Mouse (Mus musculus) embryonic facial prominence, embryonic 12.5 days (tissue): ENCODE measurements around the gene Rpl13. TPM values are rescaled to one million over a fixed set of nuclear protein-coding genes. Genes with fewer than 3 reads are reported as not detected.
A peak's percentile ranks its signal among the peaks of the same experiment; 100 is the strongest.
"Not testable (repeated sequence)": the region's sequence is repeated elsewhere in the genome, so short reads cannot be mapped to it uniquely, and the experiment has no call there.

ENCODE experiments used
- ATAC-seq: fragments of 200-750 bp; cut with Nextera tagmentation; 2 replicates; pipeline ENCODE4 v1.8.0; 2017; ENCODE audit not compliant: insufficient number of reproducible peaks, insufficient read depth, low FRiP score, low TSS enrichment
- H3K27ac ChIP-seq: fragments of 300-500 bp; sonication (generic); 2 replicates; pipeline ENCODE4 v1.5.1; 2016; ENCODE audit warnings: mild to moderate bottlenecking
- H3K27me3 ChIP-seq: fragments of 300-500 bp; sonication (generic); 2 replicates; pipeline ENCODE4 v1.6.1; 2016; ENCODE audit warnings: mild to moderate bottlenecking, moderate library complexity
- H3K36me3 ChIP-seq: fragments of 300-500 bp; sonication (generic); 2 replicates; pipeline ENCODE4 v1.6.1; 2016; ENCODE audit warnings: mild to moderate bottlenecking
- H3K4me1 ChIP-seq: fragments of 300-500 bp; sonication (generic); 2 replicates; pipeline ENCODE4 v1.6.1; 2016
- H3K4me2 ChIP-seq: fragments of 300-500 bp; sonication (generic); replicated peaks from 2 replicates; pipeline ENCODE4 v1.6.1; 2016; ENCODE audit warnings: mild to moderate bottlenecking, moderate library complexity
- H3K4me3 ChIP-seq: fragments of 300-500 bp; sonication (generic); 2 replicates; pipeline ENCODE4 v1.5.1; 2016; ENCODE audit warnings: mild to moderate bottlenecking
- H3K9ac ChIP-seq: fragments of 300-500 bp; sonication (generic); 2 replicates; pipeline ENCODE4 v1.6.1; 2016; ENCODE audit warnings: mild to moderate bottlenecking, moderate library complexity
- H3K9me3 ChIP-seq: fragments of 300-500 bp; sonication (generic); 2 replicates; pipeline ENCODE4 v1.6.1; 2016; ENCODE audit warnings: mild to moderate bottlenecking, moderate library complexity
- WGBS: fragments of 180-500 bp; shearing (Covaris S2); methylation state at CpG from one replicate; pipeline ENCODE4 v1.1.7; 2016; 5-methylcytosine and 5-hydroxymethylcytosine counted together
- polyA plus RNA-seq: library from polyadenylated mRNA; unstranded; fragments of >200 nt; fragmentation: Nextera tagmentation; extraction: Ambion mirVana; gene quantifications from 2 replicates; pipeline ENCODE4 v1.2.1, GENCODE M21; 2016

The Rpl13 gene
- polyA plus RNA-seq, 1 experiment from 2014 or later: 1,462 TPM

DNA sequence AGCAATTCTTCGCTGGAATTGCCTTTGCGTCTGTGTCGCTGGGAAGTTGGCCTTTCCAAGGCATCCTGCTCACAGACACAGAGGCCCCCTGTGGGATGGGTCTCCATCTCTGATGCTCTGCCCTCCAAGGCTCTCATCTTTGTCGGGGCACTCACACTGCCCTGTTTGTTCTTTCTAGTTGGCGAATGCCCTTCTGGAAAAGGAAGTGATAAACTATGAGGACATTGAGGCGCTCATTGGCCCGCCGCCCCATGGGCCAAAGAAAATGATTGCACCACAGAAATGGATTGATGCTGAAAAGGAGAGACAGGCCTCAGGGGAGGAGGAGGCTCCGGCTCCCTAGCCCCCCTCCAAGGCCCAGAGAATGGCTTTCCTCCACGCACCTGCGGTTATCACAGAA is 4.9 kb upstream of the Rpl13 start:
- Histone ChIP-seq H3K4me1 (no peaks in the 10 kb centered on the region), H3K4me3 (no peak overlapping the region), H3K9ac (no peak overlapping the region), H3K27me3 (no peaks in the 10 kb centered on the region), H3K27ac (no peak overlapping the region), H3K4me2 (no peak overlapping the region), H3K9me3 (no peaks in the 10 kb centered on the region), H3K36me3 (peaks cover 45% of the 10 kb centered on the region)
- no peak for ATAC-seq
- WGBS: 87% methylated on average over 11 of the region's 11 CpGs

DNA sequence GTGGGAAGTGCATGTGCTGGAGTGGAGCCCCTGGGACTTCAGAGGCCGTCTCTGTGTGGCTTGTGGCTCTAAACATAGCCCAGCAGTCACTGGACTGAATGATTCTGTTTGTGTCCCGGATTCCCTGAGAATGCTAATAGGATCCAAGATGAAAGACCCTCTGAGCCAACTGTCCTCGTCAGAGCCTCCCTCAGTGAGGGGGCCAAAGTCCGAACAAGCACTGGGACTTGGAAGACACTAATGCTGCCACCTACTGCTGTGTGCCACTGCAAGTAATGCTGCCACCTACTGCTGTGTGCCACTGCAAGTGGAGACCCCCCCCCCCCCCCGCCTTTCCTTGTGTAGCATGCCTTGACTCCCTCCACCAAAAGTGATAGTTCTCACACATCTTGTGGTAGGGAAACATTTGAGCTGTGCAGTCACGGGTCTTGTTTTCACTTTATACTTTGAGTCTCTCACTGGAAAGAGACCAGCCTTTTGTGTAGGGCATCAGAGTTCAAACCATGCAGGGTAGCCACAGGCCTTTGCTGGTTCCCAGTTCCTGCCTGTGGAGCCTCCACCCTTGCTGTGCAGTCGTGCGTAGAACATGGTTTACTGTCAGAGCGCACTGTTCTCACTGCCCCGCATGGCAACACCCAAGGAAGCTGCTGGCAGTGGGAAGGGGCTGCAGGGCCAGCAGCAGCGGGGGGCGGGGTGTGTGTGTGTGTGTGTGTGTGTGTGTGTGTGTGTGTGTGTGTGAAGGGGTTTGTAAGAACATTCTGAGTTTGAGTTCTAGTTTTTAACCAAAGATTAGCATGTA is 4.2 kb upstream of the Rpl13 start:
- H3K4me3 ChIP-seq: no peak overlapping the region
- no peak overlapping the region for H3K9ac ChIP-seq
- H3K36me3 ChIP-seq: peaks cover 45% of the 10 kb centered on the region
- ATAC-seq: no peak
- H3K4me2 ChIP-seq: no peak overlapping the region
- H3K27ac ChIP-seq: no peak overlapping the region
- H3K9me3 ChIP-seq: no peaks in the 10 kb centered on the region
- no peaks in the 10 kb centered on the region for H3K4me1 ChIP-seq
- no peaks in the 10 kb centered on the region for H3K27me3 ChIP-seq
- WGBS: 78% methylated on average over 12 of the region's 12 CpGs

DNA sequence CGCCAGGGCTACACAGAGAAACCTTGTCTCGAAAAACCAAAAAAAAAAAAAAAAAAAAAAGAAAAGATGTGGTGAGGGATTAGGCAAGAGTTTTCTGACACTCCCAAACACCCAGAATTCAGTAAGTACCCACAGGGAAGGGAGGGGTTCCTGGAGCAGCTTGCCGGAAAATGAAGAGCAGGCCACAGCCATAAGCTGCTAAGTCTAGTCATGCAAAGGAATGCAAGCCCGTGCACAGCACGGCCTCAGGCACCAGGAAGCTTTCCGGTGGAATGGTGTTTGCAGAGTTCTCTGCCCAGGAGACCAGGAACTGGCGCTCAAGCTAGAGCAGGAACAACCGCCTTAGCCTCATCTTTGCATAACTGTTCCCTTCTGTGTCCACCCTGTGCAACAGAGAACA is 1.9 kb upstream of the Rpl13 start:
- no peaks in the 10 kb centered on the region for H3K27me3 ChIP-seq
- no peak overlapping the region for H3K4me3 ChIP-seq
- WGBS: 20% methylated on average over 8 of the region's 8 CpGs
- H3K27ac ChIP-seq: peak overlapping the region; percentile 60; the same call in 1 of the 2 replicates
- no peak overlapping the region for H3K9ac ChIP-seq
- no peaks in the 10 kb centered on the region for H3K9me3 ChIP-seq
- H3K4me2 ChIP-seq: no peak overlapping the region
- H3K4me1 ChIP-seq: peaks cover 9% of the 10 kb centered on the region
- no peak for ATAC-seq
- H3K36me3 ChIP-seq: peaks cover 44% of the 10 kb centered on the region

DNA sequence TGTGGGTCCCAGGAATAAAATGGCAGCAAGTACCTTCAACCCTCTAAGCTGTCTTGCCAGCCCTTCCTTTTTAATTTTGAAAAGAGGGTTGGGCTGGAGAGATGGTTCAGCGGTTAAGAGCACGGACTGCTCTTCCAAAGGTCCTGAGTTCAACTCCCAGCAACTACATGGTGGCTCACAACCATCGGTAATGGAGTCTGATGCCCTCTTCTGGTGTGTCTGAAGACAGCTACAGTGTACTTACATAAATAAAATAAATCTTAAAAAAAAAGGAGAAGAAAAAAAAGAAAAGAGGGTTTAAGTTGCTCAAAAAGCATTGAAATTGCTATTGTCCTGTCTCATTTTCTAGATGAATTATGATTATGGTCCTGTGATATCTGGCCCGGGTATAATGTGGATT is 906 bp upstream of the Rpl13 start:
- Histone ChIP-seq H3K9ac (no peak overlapping the region), H3K36me3 (peaks cover 43% of the 10 kb centered on the region), H3K27ac (no peak overlapping the region), H3K4me2 (peak overlapping the region; percentile 84; the same call in 1 of the 2 replicates), H3K4me1 (peaks cover 9% of the 10 kb centered on the region), H3K9me3 (no peaks in the 10 kb centered on the region), H3K27me3 (no peaks in the 10 kb centered on the region), H3K4me3 (no peak overlapping the region)
- 81% methylated on average over 4 of the region's 4 CpGs for WGBS
- no peak for ATAC-seq

DNA sequence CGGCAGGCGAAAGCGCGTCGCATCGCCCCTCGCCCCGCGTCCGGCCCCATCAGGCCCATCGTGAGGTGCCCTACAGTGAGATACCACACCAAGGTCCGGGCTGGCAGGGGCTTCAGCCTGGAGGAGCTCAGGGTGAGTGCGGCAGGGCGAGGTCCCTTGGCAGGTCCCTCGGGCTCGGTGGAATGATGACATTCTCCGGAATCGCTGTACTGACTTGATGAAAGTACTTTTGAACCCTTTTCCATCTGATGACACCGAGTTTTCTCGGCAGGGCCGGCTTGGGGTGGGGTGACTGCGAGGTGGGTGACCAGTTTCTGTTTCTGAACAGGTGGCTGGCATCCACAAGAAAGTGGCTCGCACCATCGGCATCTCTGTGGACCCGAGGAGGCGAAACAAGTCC is 705 bp downstream of the Rpl13 start:
- peak overlapping the region; percentile 98 for H3K9ac ChIP-seq
- not testable (repeated sequence) for H3K4me1 ChIP-seq, H3K9me3 ChIP-seq, H3K27me3 ChIP-seq
- H3K36me3 ChIP-seq: peaks cover 32% of the 10 kb centered on the region
- peak; percentile 11; the same call in 1 of the 2 replicates for ATAC-seq
- peak overlapping the region; percentile 84 for H3K4me2 ChIP-seq
- peak overlapping the region; percentile 94 for H3K27ac ChIP-seq
- H3K4me3 ChIP-seq: peak overlapping the region; percentile 82
- 1% methylated on average over 25 of the region's 26 CpGs for WGBS

DNA sequence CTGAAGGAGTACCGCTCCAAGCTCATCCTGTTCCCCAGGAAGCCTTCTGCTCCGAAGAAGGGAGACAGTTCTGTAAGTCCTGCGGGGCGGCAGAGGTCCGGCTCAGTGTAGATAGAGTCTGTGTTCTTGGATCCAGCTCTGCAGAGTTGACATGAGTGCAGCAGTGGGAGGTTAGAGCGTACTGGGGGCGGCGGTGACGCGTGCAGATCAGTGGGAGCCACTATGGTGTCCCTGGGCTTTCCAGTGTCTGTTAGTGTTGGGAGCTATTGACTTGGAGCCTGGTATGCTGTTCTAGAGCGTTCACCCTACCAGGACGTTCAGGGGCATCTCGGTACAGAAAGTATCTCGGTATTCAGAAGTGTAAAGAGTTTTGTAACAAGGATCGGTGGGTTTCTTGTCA is 1.1 kb downstream of the Rpl13 start:
- 16% methylated on average over 15 of the region's 15 CpGs for WGBS
- Histone ChIP-seq H3K9ac (peak overlapping the region; percentile 98), H3K27me3 (no peaks in the 10 kb centered on the region), H3K36me3 (peaks cover 27% of the 10 kb centered on the region), H3K27ac (peak overlapping the region; percentile 94), H3K9me3 (no peaks in the 10 kb centered on the region), H3K4me1 (peaks cover 9% of the 10 kb centered on the region), H3K4me3 (peak overlapping the region; percentile 82), H3K4me2 (peak overlapping the region; percentile 84)
- ATAC-seq: no peak

DNA sequence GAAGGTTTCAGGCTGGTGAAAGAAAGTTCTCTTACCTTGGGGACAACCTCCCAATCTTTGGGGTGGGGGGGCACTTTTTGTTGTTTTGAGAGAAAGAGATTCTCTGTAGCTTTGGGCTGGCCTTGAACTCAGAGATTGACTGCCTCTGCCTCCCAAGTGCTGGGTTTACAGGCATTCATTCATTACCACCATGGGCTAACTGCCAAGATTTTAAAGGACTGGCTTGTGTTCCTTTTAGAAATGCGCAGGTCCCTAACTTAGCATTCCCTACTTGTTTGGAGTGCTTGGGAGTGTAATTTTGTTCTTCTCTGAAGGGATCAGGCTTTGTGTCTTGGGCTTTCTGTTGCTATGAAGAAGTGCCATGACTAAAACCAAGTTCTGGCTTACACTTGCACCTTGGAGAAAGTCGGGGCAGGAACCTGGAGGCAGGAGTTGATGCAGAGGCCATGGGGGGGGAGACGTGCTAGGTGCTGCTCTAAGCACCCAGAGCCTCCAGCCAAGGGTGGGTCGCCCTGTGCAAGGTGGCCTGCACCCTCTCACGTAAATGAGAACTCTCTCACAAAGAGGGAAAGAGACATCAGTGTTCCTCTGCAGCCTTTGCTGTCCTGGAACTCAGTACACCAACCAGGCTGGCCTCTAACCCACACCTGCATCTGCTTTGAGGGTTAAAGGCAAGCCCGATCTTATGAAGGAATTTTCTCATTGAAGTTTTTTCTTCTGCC is 2.1 kb downstream of the Rpl13 start:
- peak overlapping the region; percentile 98 for H3K9ac ChIP-seq

DNA sequence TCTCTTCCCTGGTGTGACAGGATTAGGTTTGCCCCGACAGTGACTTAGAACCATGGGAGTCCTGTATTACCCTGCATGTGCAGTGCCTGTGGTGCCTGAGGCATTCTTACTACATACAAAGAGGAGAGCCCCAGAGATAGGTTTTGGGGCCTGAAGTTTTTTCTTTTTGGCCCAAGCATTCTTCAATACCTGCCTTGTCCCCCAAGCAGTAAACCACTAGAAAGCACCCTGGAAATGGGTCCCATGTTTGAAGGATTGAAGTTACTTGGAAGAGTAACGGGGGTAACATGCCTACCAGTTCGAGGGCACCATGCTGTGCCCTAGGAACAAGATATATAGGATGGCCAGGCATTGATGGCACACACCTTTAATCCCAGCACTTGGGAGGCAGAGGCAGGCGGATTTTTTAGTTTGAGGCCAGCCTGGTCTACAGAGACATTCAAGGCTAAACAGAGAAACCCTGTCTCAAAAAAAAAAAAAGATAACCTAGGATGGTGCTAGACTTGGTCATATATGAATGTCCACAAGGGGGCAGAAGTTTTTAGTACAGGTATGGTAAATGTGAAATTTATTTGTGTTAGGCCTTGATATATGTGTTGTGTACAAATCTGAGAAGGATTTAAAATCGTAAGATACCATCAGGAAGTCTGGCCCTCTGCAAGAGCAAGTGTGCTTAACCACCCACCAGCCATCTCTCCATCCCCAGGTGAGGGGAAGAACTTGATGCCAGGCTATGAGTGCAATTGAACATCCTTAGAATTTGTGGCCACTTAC is 3.6 kb downstream of the Rpl13 start:
- H3K4me2 ChIP-seq: no peak overlapping the region
- ATAC-seq: no peak
- no peak overlapping the region for H3K27ac ChIP-seq
- H3K27me3 ChIP-seq: no peaks in the 10 kb centered on the region
- WGBS: 63% methylated on average over 5 of the region's 5 CpGs
- H3K9me3 ChIP-seq: no peaks in the 10 kb centered on the region
- peaks cover 9% of the 10 kb centered on the region for H3K4me1 ChIP-seq
- no peak overlapping the region for H3K4me3 ChIP-seq
- peaks cover 24% of the 10 kb centered on the region for H3K36me3 ChIP-seq
- no peak overlapping the region for H3K9ac ChIP-seq

More for the DNA sequence above, 2.1 kb downstream of the Rpl13 start:
- Histone ChIP-seq H3K4me2 (peak overlapping the region; percentile 84), H3K9me3 (no peaks in the 10 kb centered on the region), H3K36me3 (peaks cover 24% of the 10 kb centered on the region), H3K27me3 (no peaks in the 10 kb centered on the region), H3K4me1 (peaks cover 9% of the 10 kb centered on the region), H3K27ac (0 out of 2 replicates have a peak overlapping the region, but pooled peaks have one; percentile 94), H3K4me3 (peak overlapping the region; percentile 82; the same call in 1 of the 2 replicates)
- 82% methylated on average over 6 of the region's 6 CpGs for WGBS
- no peak for ATAC-seq

DNA sequence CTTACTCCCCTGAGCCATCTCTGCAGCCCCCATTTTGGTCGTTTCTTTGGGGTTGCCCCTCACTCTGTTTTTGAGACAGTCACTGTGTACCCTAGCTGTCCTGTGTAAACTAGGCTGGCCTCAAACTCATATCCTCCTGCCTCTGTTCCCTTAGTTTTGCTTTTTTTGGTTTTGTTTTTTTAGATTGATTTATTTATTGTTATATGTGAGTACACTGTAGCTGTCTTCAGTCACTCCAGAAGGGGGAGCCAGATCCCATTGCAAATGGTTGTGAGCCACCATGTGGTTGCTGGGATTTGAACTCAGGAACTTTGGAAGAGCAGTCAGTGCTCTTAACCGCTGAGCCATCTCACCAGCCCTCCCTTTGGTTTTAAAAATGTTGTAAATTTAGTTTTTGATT is 4.4 kb downstream of the Rpl13 start:
- H3K27me3 ChIP-seq: no peaks in the 10 kb centered on the region
- H3K27ac ChIP-seq: no peak overlapping the region
- no peak overlapping the region for H3K4me3 ChIP-seq
- no peak overlapping the region for H3K4me2 ChIP-seq
- 51% methylated on average over 2 of the region's 2 CpGs for WGBS
- peaks cover 24% of the 10 kb centered on the region for H3K36me3 ChIP-seq
- no peak for ATAC-seq
- no peaks in the 10 kb centered on the region for H3K9me3 ChIP-seq
- H3K4me1 ChIP-seq: peaks cover 9% of the 10 kb centered on the region
- H3K9ac ChIP-seq: no peak overlapping the region

DNA sequence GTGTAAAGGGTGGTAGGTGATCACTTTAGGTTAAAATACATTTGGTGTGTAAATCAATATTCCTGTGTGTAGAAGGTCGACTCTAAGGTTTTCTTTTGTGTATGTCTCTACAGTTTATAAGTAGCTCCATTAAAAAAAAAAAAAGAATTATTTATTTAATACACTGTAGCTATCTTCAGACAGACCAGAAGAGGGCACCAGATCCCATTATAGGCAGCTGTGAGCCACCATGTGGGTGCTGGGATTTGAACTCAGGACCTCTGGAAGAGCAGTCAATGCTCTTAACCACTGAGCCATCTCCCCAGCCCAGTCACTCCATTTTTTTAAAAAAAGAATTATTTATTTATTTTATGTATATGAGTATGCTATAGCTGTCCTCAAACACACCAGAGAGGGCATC is 5.9 kb downstream of the Rpl13 start:
- ATAC-seq: no peak
- no peak overlapping the region for H3K27ac ChIP-seq
- no peak overlapping the region for H3K4me2 ChIP-seq
- no peak overlapping the region for H3K4me3 ChIP-seq
- no peak overlapping the region for H3K9ac ChIP-seq
- H3K27me3 ChIP-seq: no peaks in the 10 kb centered on the region
- H3K4me1 ChIP-seq: peaks cover 9% of the 10 kb centered on the region
- WGBS: 63% methylated on average over 1 of the region's 1 CpGs
- peaks cover 24% of the 10 kb centered on the region for H3K36me3 ChIP-seq
- no peaks in the 10 kb centered on the region for H3K9me3 ChIP-seq

DNA sequence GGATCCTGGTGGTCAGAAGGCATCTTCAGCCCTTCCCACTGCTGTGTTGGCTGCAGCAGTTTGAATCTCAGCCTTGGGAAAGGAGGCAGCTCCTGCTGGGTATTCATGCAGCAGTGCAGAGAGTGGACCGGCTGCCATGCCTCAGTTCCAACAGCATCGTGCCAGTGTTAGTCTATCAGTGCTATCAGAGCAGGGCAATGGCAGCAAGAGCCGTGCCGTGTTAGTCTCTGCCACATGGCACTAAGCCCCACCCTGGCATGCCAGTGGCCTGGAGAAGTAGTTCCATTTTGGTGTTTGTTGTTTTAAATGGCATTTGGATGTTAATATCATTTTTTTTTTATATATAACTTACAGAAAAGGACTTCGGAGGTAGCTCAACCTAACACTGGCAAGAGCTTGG is 6.8 kb downstream of the Rpl13 start:
- 82% methylated on average over 5 of the region's 5 CpGs for WGBS
- ATAC-seq: no peak
- no peak overlapping the region for H3K9ac ChIP-seq
- H3K4me1 ChIP-seq: peaks cover under 1% of the 10 kb centered on the region
- H3K4me2 ChIP-seq: no peak overlapping the region
- H3K4me3 ChIP-seq: no peak overlapping the region
- H3K27me3 ChIP-seq: no peaks in the 10 kb centered on the region
- H3K36me3 ChIP-seq: peaks cover 15% of the 10 kb centered on the region
- H3K27ac ChIP-seq: no peak overlapping the region
- H3K9me3 ChIP-seq: no peaks in the 10 kb centered on the region
